Comparison of ENCODE assay signal across 9 mouse cellular contexts in genomic region chr16:20765244-20765643, GRCm38 (mm10). TPM values are rescaled to one million over a fixed set of nuclear protein-coding genes. Genes with fewer than 3 reads are reported as not detected.
DNase-seq lines count a peak whose midpoint lies in the region; ATAC-seq and TF ChIP-seq lines count a peak whose summit lies in the region.
"Had no signal": no experiment of that assay in that cellular context is flagged by ENCODE, and none has a peak within 500 bp of the region (broad histone marks: within the 10 kb centered on the region; RNA-seq: fewer than 3 reads in every experiment).

No protein-coding gene starts in this region.

- H3K4me1 ChIP-seq in heart, embryonic 10.5 days = no peaks in the 10 kb centered on the region
- no peaks in the 10 kb centered on the region for H3K4me1 ChIP-seq in liver, embryonic 14.5 days (replicated peaks; ENCODE audit: control insufficient read depth in 2 of 2, insufficient read depth in 2 of 2, low read length in 1 of 2)
- 0 out of 2 replicates have a peak, but pooled peaks cover 2% of the 10 kb centered on the region for H3K4me1 ChIP-seq in small intestine, adult 2 months (ENCODE audit: control insufficient read depth, insufficient read depth, insufficient read length, low read length)
- H3K4me1 ChIP-seq: embryonic facial prominence, embryonic 15.5 days had no signal

- TF ChIP-seq CTCF in liver, embryonic 14.5 days (IDR thresholded peaks at IDR 0.05; ENCODE audit: low read depth) = peak; percentile 80
- peak; percentile 84; the same call in 1 of the 2 replicates for TF ChIP-seq CTCF in small intestine, adult 2 months (IDR thresholded peaks at IDR 0.05; ENCODE audit: extremely low read depth, insufficient read length, insufficient replicate concordance, low read depth, low read length)

- TF ChIP-seq POLR2A in small intestine, adult 2 months (IDR thresholded peaks at IDR 0.05; ENCODE audit: low read depth, low read length) = no peak

- intact Hi-C loops in heart, postnatal 10 days (cut with DNase I) = no loop called here

- H3K4me3 ChIP-seq in heart, embryonic 10.5 days = no peak overlapping the region
- no peak overlapping the region for H3K4me3 ChIP-seq in liver, embryonic 14.5 days (ENCODE audit: insufficient read depth in 1 of 2, low read depth in 2 of 2, low read length in 2 of 2)
- H3K4me3 ChIP-seq in small intestine, adult 2 months (ENCODE audit: low read depth, low read length) = no peak overlapping the region
- H3K4me3 ChIP-seq: embryonic facial prominence, embryonic 15.5 days had no signal

- H3K36me3 ChIP-seq in heart, embryonic 10.5 days = no peaks in the 10 kb centered on the region
- no peaks in the 10 kb centered on the region for H3K36me3 ChIP-seq in liver, embryonic 14.5 days (replicated peaks; ENCODE audit: control insufficient read depth, insufficient read depth, low read depth)
- no peaks in the 10 kb centered on the region for H3K36me3 ChIP-seq in small intestine, adult 2 months (ENCODE audit: control insufficient read depth, insufficient read depth, low read length)
- H3K36me3 ChIP-seq: embryonic facial prominence, embryonic 15.5 days had no signal

- H3K9ac ChIP-seq in liver, embryonic 14.5 days (replicated peaks) = no peak overlapping the region
- H3K9ac ChIP-seq: embryonic facial prominence, embryonic 15.5 days had no signal

- WGBS in heart, embryonic 10.5 days = 44% methylated on average over 9 of the region's 9 CpGs
- 38% methylated on average over 9 of the region's 9 CpGs for WGBS in liver, embryonic 14.5 days (ENCODE audit: insufficient replicate concordance)
- 52% methylated on average over 9 of the region's 9 CpGs for WGBS in small intestine, adult 2 months

- peak; percentile 71 for ATAC-seq in CD4-positive, CD25-positive, alpha-beta regulatory T cell, adult 4 months
- ATAC-seq in erythroid progenitor cell, adult 5-6 weeks (replicated peaks; ENCODE audit: low FRiP score, poor library complexity, severe bottlenecking) = peak; percentile 52; the same call in 1 of the 2 replicates
- no peak for ATAC-seq in liver, embryonic 14.5 days (ENCODE audit: insufficient read depth)

- H3K9me3 ChIP-seq in heart, embryonic 10.5 days = no peaks in the 10 kb centered on the region
- no peaks in the 10 kb centered on the region for H3K9me3 ChIP-seq in liver, embryonic 14.5 days (ENCODE audit: control insufficient read depth, low read length)
- H3K9me3 ChIP-seq: embryonic facial prominence, embryonic 15.5 days had no signal

- no peaks in the 10 kb centered on the region for H3K27me3 ChIP-seq in heart, embryonic 10.5 days (ENCODE audit: insufficient read depth, poor library complexity, severe bottlenecking)
- H3K27me3 ChIP-seq in liver, embryonic 14.5 days (ENCODE audit: control insufficient read depth, insufficient read depth, low read length) = no peaks in the 10 kb centered on the region
- no peaks in the 10 kb centered on the region for H3K27me3 ChIP-seq in small intestine, adult 2 months (ENCODE audit: control insufficient read depth, insufficient read depth, low read length)
- H3K27me3 ChIP-seq: embryonic facial prominence, embryonic 15.5 days had no signal

- H3K4me2 ChIP-seq in liver, embryonic 14.5 days (ENCODE audit: low read depth) = no peak overlapping the region
- H3K4me2 ChIP-seq: embryonic facial prominence, embryonic 15.5 days had no signal

- no peak overlapping the region for H3K27ac ChIP-seq in heart, embryonic 10.5 days
- no peak overlapping the region for H3K27ac ChIP-seq in liver, embryonic 14.5 days
- no peak overlapping the region for H3K27ac ChIP-seq in small intestine, adult 2 months (ENCODE audit: insufficient read depth, low read depth, low read length)
- H3K27ac ChIP-seq: embryonic facial prominence, embryonic 15.5 days had no signal

- DNase-seq in heart, postnatal 10 days = peak; percentile 11 to 46
- no peak for DNase-seq in heart, embryonic 10.5 days (ENCODE audit: low spot score)
- peak; percentile 28 for DNase-seq in adrenal gland, adult 8-10 months
- DNase-seq in liver, embryonic 14.5 days (ENCODE audit: low read depth in 3 of 3, low spot score in 3 of 3) = peak; percentile 17 to 28 (median 20)
- no peak for DNase-seq in frontal cortex, postnatal 25 days (ENCODE audit: low spot score in 2 of 2)

- no peak for TF ChIP-seq EP300 in liver, embryonic 14.5 days (IDR thresholded peaks at IDR 0.05; ENCODE audit: low read depth)

RNA-seq across cellular contexts. Expression of gene Thpo, which starts 30.9 kb away (rescaled TPM):
- not detected for total RNA-seq in heart, postnatal 10 days (2021)
- polyA plus RNA-seq in heart, embryonic 10.5 days (2016; fragmentation: Nextera tagmentation; extraction: Ambion mirVana) = 0.49 and 1.1 TPM in 2 replicates
- not detected for polyA plus RNA-seq in CD4-positive, CD25-positive, alpha-beta regulatory T cell, adult 4 months (2017; shearing (Covaris generic))
- 1 to 10 TPM; 2.3 to 3.1 (median 2.7) TPM for total RNA-seq in adrenal gland, adult 8-10 months (2022)
- not detected in 2 replicates for total RNA-seq in erythroid progenitor cell, adult 5-6 weeks (2015; ENCODE audit: low replicate concordance)
- not detected in 2 replicates for total RNA-seq in erythroid progenitor cell, adult 5-6 weeks (2017; ENCODE audit: low replicate concordance)
- 2.8 and 3.6 TPM in 2 replicates for polyA plus RNA-seq in liver, embryonic 14.5 days (2012; rRNA removed)
- polyA plus RNA-seq in liver, embryonic 14.5 days (2014; fragmentation: Nextera tagmentation; extraction: Ambion mirVana) = 3.6 and 3.7 TPM in 2 replicates
- polyA plus RNA-seq in small intestine, adult 2 months (2012; rRNA removed) = 2.0 and 4.0 TPM in 2 replicates

RNA-seq across cellular contexts. Expression of gene Chrd, which starts 32.3 kb away (rescaled TPM):
- 1 to 10 TPM; 1.4 to 3.4 TPM for total RNA-seq in heart, postnatal 10 days (2021)
- 0.27 and 0.87 TPM in 2 replicates for polyA plus RNA-seq in heart, embryonic 10.5 days (2016; fragmentation: Nextera tagmentation; extraction: Ambion mirVana)
- polyA plus RNA-seq in CD4-positive, CD25-positive, alpha-beta regulatory T cell, adult 4 months (2017; shearing (Covaris generic)) = not detected
- total RNA-seq in adrenal gland, adult 8-10 months (2022) = 10 to 100 TPM; 10.2 to 30.3 (median 20.0) TPM
- total RNA-seq in erythroid progenitor cell, adult 5-6 weeks (2015; ENCODE audit: low replicate concordance) = not detected in 2 replicates
- not detected in 2 replicates for total RNA-seq in erythroid progenitor cell, adult 5-6 weeks (2017; ENCODE audit: low replicate concordance)
- 0.42 and 0.71 TPM in 2 replicates for polyA plus RNA-seq in liver, embryonic 14.5 days (2012; rRNA removed)
- polyA plus RNA-seq in liver, embryonic 14.5 days (2014; fragmentation: Nextera tagmentation; extraction: Ambion mirVana) = 0.21 and 0.24 TPM in 2 replicates
- polyA plus RNA-seq in small intestine, adult 2 months (2012; rRNA removed) = 2.2 and 3.3 TPM in 2 replicates

RNA-seq across cellular contexts. Expression of gene Clcn2, which starts 47.7 kb away (rescaled TPM):
- 1 to 10 TPM; 3.3 to 3.5 TPM for total RNA-seq in heart, postnatal 10 days (2021)
- 4.7 and 10.3 TPM in 2 replicates for polyA plus RNA-seq in heart, embryonic 10.5 days (2016; fragmentation: Nextera tagmentation; extraction: Ambion mirVana)
- polyA plus RNA-seq in CD4-positive, CD25-positive, alpha-beta regulatory T cell, adult 4 months (2017; shearing (Covaris generic)) = 1 to 10 TPM; 1.4 to 1.7 TPM
- 10 to 100 TPM; 44.5 to 52.2 (median 47.6) TPM for total RNA-seq in adrenal gland, adult 8-10 months (2022)
- total RNA-seq in erythroid progenitor cell, adult 5-6 weeks (2015; ENCODE audit: low replicate concordance) = 11.5 and 21.0 TPM in 2 replicates
- total RNA-seq in erythroid progenitor cell, adult 5-6 weeks (2017; ENCODE audit: low replicate concordance) = 9.9 and 10.7 TPM in 2 replicates
- polyA plus RNA-seq in liver, embryonic 14.5 days (2012; rRNA removed) = 16.7 and 20.9 TPM in 2 replicates
- polyA plus RNA-seq in liver, embryonic 14.5 days (2014; fragmentation: Nextera tagmentation; extraction: Ambion mirVana) = 4.9 and 5.6 TPM in 2 replicates
- polyA plus RNA-seq in small intestine, adult 2 months (2012; rRNA removed) = 102 and 218 TPM in 2 replicates

RNA-seq across cellular contexts. Expression of gene Polr2h, which starts 47.8 kb away (rescaled TPM):
- total RNA-seq in heart, postnatal 10 days (2021) = 10 to 100 TPM; 12.5 to 13.2 TPM
- 68.8 and 103 TPM in 2 replicates for polyA plus RNA-seq in heart, embryonic 10.5 days (2016; fragmentation: Nextera tagmentation; extraction: Ambion mirVana)
- 10 to 100 TPM; 59.3 to 62.4 TPM for polyA plus RNA-seq in CD4-positive, CD25-positive, alpha-beta regulatory T cell, adult 4 months (2017; shearing (Covaris generic))
- total RNA-seq in adrenal gland, adult 8-10 months (2022) = 10 to 100 TPM; 44.3 to 56.0 (median 51.0) TPM
- total RNA-seq in erythroid progenitor cell, adult 5-6 weeks (2015; ENCODE audit: low replicate concordance) = 2.9 and 10.5 TPM in 2 replicates
- total RNA-seq in erythroid progenitor cell, adult 5-6 weeks (2017; ENCODE audit: low replicate concordance) = 5.8 and 11.2 TPM in 2 replicates
- 21.5 and 30.1 TPM in 2 replicates for polyA plus RNA-seq in liver, embryonic 14.5 days (2012; rRNA removed)
- polyA plus RNA-seq in liver, embryonic 14.5 days (2014; fragmentation: Nextera tagmentation; extraction: Ambion mirVana) = 45.4 and 49.6 TPM in 2 replicates
- polyA plus RNA-seq in small intestine, adult 2 months (2012; rRNA removed) = 4.3 and 10.6 TPM in 2 replicates

Comparison
In these comparisons a context has a peak if more than half of its experiments do, and no peak if none do; other contexts are left out.
1. DNase-seq: peak in heart, postnatal 10 days (2 of 2), adrenal gland, adult 8-10 months (single experiment) and liver, embryonic 14.5 days (3 of 3); none in heart, embryonic 10.5 days (single experiment) and frontal cortex, postnatal 25 days (0 of 2).